Mouse (Mus musculus): ENCODE measurements around the gene Chst8. TPM values are rescaled to one million over a fixed set of nuclear protein-coding genes. Genes with fewer than 3 reads are reported as not detected.
A peak's percentile ranks its signal among the peaks of the same experiment; 100 is the strongest.

The Chst8 gene
- 2.7 and 4.2 TPM in 2 replicates for polyA plus RNA-seq (2015; fragmentation: Nextera tagmentation; extraction: Ambion mirVana)

- Histone ChIP-seq H3K4me2 (replicated peaks) (peak within 1 kb of the TSS; percentile 95), H3K4me3 (replicated peaks) (peak within 1 kb of the TSS; percentile 53), H3K4me1 (peaks cover 24% of the 10 kb centered on the region), H3K9me3 (replicated peaks) (no peaks in the 10 kb centered on the region), H3K27me3 (peaks cover 54% of the 10 kb centered on the region), H3K9ac (peak within 1 kb of the TSS; percentile 22; the same call in 1 of the 2 replicates), H3K27ac (replicated peaks) (no peak within 1 kb of the TSS), H3K36me3 (no peaks in the 10 kb centered on the region)
- peak; percentile 77 for ATAC-seq (ENCODE audit: insufficient number of reproducible peaks, low FRiP score, low TSS enrichment, low read depth)
- WGBS: under 1% methylated on average over 59 of the region's 65 CpGs
Observed at GRCm38 (mm10) chr7:34812531-34813111, at the start of gene Chst8. Chst8 (minus strand) TSS chr7:34812711.

- H3K36me3 ChIP-seq: no peaks in the 10 kb centered on the region
- no peak overlapping the region for H3K9ac ChIP-seq
- H3K9me3 ChIP-seq (replicated peaks): no peaks in the 10 kb centered on the region
- H3K27ac ChIP-seq (replicated peaks): no peak overlapping the region
- no peaks in the 10 kb centered on the region for H3K4me1 ChIP-seq
- H3K4me2 ChIP-seq (replicated peaks): no peak overlapping the region
- no peaks in the 10 kb centered on the region for H3K27me3 ChIP-seq
- 53% methylated on average over 2 of the region's 2 CpGs for WGBS
- no peak for ATAC-seq (ENCODE audit: insufficient number of reproducible peaks, low FRiP score, low TSS enrichment, low read depth)
- no peak overlapping the region for H3K4me3 ChIP-seq (replicated peaks)
Observed at GRCm38 (mm10) chr7:34858291-34858690, 45.8 kb upstream of the Chst8 start.

GRCm38 (mm10) chr7:34854781-34855352 is 42.4 kb upstream of the Chst8 start:
- no peak for ATAC-seq (ENCODE audit: insufficient number of reproducible peaks, low FRiP score, low TSS enrichment, low read depth)
- H3K27ac ChIP-seq (replicated peaks): no peak overlapping the region
- no peaks in the 10 kb centered on the region for H3K4me1 ChIP-seq
- 78% methylated on average over 6 of the region's 6 CpGs for WGBS
- H3K9me3 ChIP-seq (replicated peaks): no peaks in the 10 kb centered on the region
- H3K4me3 ChIP-seq (replicated peaks): no peak overlapping the region
- no peak overlapping the region for H3K9ac ChIP-seq
- H3K36me3 ChIP-seq: no peaks in the 10 kb centered on the region
- H3K4me2 ChIP-seq (replicated peaks): no peak overlapping the region
- H3K27me3 ChIP-seq: no peaks in the 10 kb centered on the region

- H3K4me3 ChIP-seq (replicated peaks): no peak overlapping the region
- no peak overlapping the region for H3K9ac ChIP-seq
- no peaks in the 10 kb centered on the region for H3K9me3 ChIP-seq (replicated peaks)
- H3K4me1 ChIP-seq: no peaks in the 10 kb centered on the region
- no peaks in the 10 kb centered on the region for H3K27me3 ChIP-seq
- no peaks in the 10 kb centered on the region for H3K36me3 ChIP-seq
- no peak for ATAC-seq (ENCODE audit: insufficient number of reproducible peaks, low FRiP score, low TSS enrichment, low read depth)
- no peak overlapping the region for H3K27ac ChIP-seq (replicated peaks)
- WGBS: 82% methylated on average over 3 of the region's 3 CpGs
- H3K4me2 ChIP-seq (replicated peaks): no peak overlapping the region
Observed at GRCm38 (mm10) chr7:34853393-34853792, 40.9 kb upstream of the Chst8 start.

- Histone ChIP-seq H3K9me3 (replicated peaks) (no peaks in the 10 kb centered on the region), H3K27me3 (no peaks in the 10 kb centered on the region), H3K4me3 (replicated peaks) (no peak overlapping the region), H3K9ac (no peak overlapping the region), H3K4me2 (replicated peaks) (no peak overlapping the region), H3K36me3 (no peaks in the 10 kb centered on the region), H3K27ac (replicated peaks) (no peak overlapping the region), H3K4me1 (no peaks in the 10 kb centered on the region)
- WGBS: 40% methylated on average over 10 of the region's 10 CpGs
- ATAC-seq (ENCODE audit: insufficient number of reproducible peaks, low FRiP score, low TSS enrichment, low read depth): no peak
Observed at GRCm38 (mm10) chr7:34849660-34850059, 37.1 kb upstream of the Chst8 start.

- Histone ChIP-seq H3K4me2 (replicated peaks) (no peak overlapping the region), H3K27ac (replicated peaks) (no peak overlapping the region), H3K9ac (no peak overlapping the region), H3K4me3 (replicated peaks) (no peak overlapping the region), H3K9me3 (replicated peaks) (no peaks in the 10 kb centered on the region), H3K4me1 (no peaks in the 10 kb centered on the region), H3K27me3 (no peaks in the 10 kb centered on the region), H3K36me3 (no peaks in the 10 kb centered on the region)
- no peak for ATAC-seq (ENCODE audit: insufficient number of reproducible peaks, low FRiP score, low TSS enrichment, low read depth)
- WGBS: 94% methylated on average over 4 of the region's 4 CpGs
Observed at GRCm38 (mm10) chr7:34848811-34849210, 36.3 kb upstream of the Chst8 start.

GRCm38 (mm10) chr7:34847900-34848299 is 35.4 kb upstream of the Chst8 start:
- Histone ChIP-seq H3K27me3 (no peaks in the 10 kb centered on the region), H3K9me3 (replicated peaks) (no peaks in the 10 kb centered on the region), H3K4me3 (replicated peaks) (no peak overlapping the region), H3K36me3 (no peaks in the 10 kb centered on the region), H3K4me2 (replicated peaks) (no peak overlapping the region), H3K9ac (no peak overlapping the region), H3K27ac (replicated peaks) (no peak overlapping the region), H3K4me1 (no peaks in the 10 kb centered on the region)
- ATAC-seq (ENCODE audit: insufficient number of reproducible peaks, low FRiP score, low TSS enrichment, low read depth): no peak
- 73% methylated on average over 6 of the region's 6 CpGs for WGBS

- Histone ChIP-seq H3K4me3 (replicated peaks) (no peak overlapping the region), H3K4me1 (no peaks in the 10 kb centered on the region), H3K4me2 (replicated peaks) (no peak overlapping the region), H3K9ac (no peak overlapping the region), H3K27ac (replicated peaks) (no peak overlapping the region), H3K36me3 (no peaks in the 10 kb centered on the region), H3K9me3 (replicated peaks) (no peaks in the 10 kb centered on the region), H3K27me3 (no peaks in the 10 kb centered on the region)
- no peak for ATAC-seq (ENCODE audit: insufficient number of reproducible peaks, low FRiP score, low TSS enrichment, low read depth)
- WGBS: 49% methylated on average over 5 of the region's 5 CpGs
Observed at GRCm38 (mm10) chr7:34847410-34847809, 34.9 kb upstream of the Chst8 start.

GRCm38 (mm10) chr7:34838749-34839148 is 26.2 kb upstream of the Chst8 start:
- 88% methylated on average over 4 of the region's 4 CpGs for WGBS
- no peaks in the 10 kb centered on the region for H3K9me3 ChIP-seq (replicated peaks)
- H3K9ac ChIP-seq: no peak overlapping the region
- H3K4me2 ChIP-seq (replicated peaks): no peak overlapping the region
- no peaks in the 10 kb centered on the region for H3K4me1 ChIP-seq
- H3K27me3 ChIP-seq: no peaks in the 10 kb centered on the region
- H3K4me3 ChIP-seq (replicated peaks): no peak overlapping the region
- no peaks in the 10 kb centered on the region for H3K36me3 ChIP-seq
- ATAC-seq (ENCODE audit: insufficient number of reproducible peaks, low FRiP score, low TSS enrichment, low read depth): no peak
- H3K27ac ChIP-seq (replicated peaks): no peak overlapping the region

- Histone ChIP-seq H3K9ac (no peak overlapping the region), H3K4me2 (replicated peaks) (no peak overlapping the region), H3K9me3 (replicated peaks) (no peaks in the 10 kb centered on the region), H3K4me1 (no peaks in the 10 kb centered on the region), H3K36me3 (no peaks in the 10 kb centered on the region), H3K4me3 (replicated peaks) (no peak overlapping the region), H3K27ac (replicated peaks) (no peak overlapping the region), H3K27me3 (no peaks in the 10 kb centered on the region)
- 71% methylated on average over 4 of the region's 4 CpGs for WGBS
- ATAC-seq (ENCODE audit: insufficient number of reproducible peaks, low FRiP score, low TSS enrichment, low read depth): no peak
Observed at GRCm38 (mm10) chr7:34838231-34838630, 25.7 kb upstream of the Chst8 start.

GRCm38 (mm10) chr7:34826255-34826909 is 13.9 kb upstream of the Chst8 start:
- no peak overlapping the region for H3K9ac ChIP-seq
- no peak overlapping the region for H3K4me3 ChIP-seq (replicated peaks)
- ATAC-seq (ENCODE audit: insufficient number of reproducible peaks, low FRiP score, low TSS enrichment, low read depth): no peak
- no peaks in the 10 kb centered on the region for H3K4me1 ChIP-seq
- WGBS: 36% methylated on average over 3 of the region's 3 CpGs
- H3K36me3 ChIP-seq: no peaks in the 10 kb centered on the region
- H3K27ac ChIP-seq (replicated peaks): no peak overlapping the region
- H3K27me3 ChIP-seq: no peaks in the 10 kb centered on the region
- H3K9me3 ChIP-seq (replicated peaks): no peaks in the 10 kb centered on the region
- no peak overlapping the region for H3K4me2 ChIP-seq (replicated peaks)

All from embryonic facial prominence, embryonic 15.5 days (tissue).